Mouse (Mus musculus): ENCODE results near the gene Mars. TPM values are rescaled to one million over a fixed set of nuclear protein-coding genes. Genes with fewer than 3 reads are reported as not detected.

The Mars gene
- polyA plus RNA-seq, 1 experiment from 2014 or later: 128 TPM

GRCm38 (mm10) chr10:127300361-127300760 is 11.2 kb downstream of the Mars start:
- H3K9me3 ChIP-seq: no peaks in the 10 kb centered on the region
- H3K4me2 ChIP-seq: no peak overlapping the region
- no peak overlapping the region for H3K4me3 ChIP-seq
- WGBS: 92% methylated on average over 6 of the region's 6 CpGs
- no peak overlapping the region for H3K27ac ChIP-seq
- no peaks in the 10 kb centered on the region for H3K4me1 ChIP-seq
- H3K36me3 ChIP-seq: peaks cover 97% of the 10 kb centered on the region
- ATAC-seq (ENCODE audit: insufficient number of reproducible peaks, insufficient read depth, low FRiP score, low TSS enrichment, low read depth): no peak
- H3K9ac ChIP-seq: no peak overlapping the region
- no peaks in the 10 kb centered on the region for H3K27me3 ChIP-seq

GRCm38 (mm10) chr10:127297015-127297871 is 14.3 kb downstream of the Mars start:
- WGBS: 91% methylated on average over 16 of the region's 16 CpGs
- Histone ChIP-seq H3K4me2 (no peak overlapping the region), H3K36me3 (peaks cover 91% of the 10 kb centered on the region), H3K27ac (no peak overlapping the region), H3K9ac (0 out of 2 replicates have a peak overlapping the region, but pooled peaks have one; percentile 4), H3K9me3 (no peaks in the 10 kb centered on the region), H3K4me1 (peaks cover 14% of the 10 kb centered on the region), H3K27me3 (no peaks in the 10 kb centered on the region), H3K4me3 (no peak overlapping the region)
- no peak for ATAC-seq (ENCODE audit: insufficient number of reproducible peaks, insufficient read depth, low FRiP score, low TSS enrichment, low read depth)

DNA sequence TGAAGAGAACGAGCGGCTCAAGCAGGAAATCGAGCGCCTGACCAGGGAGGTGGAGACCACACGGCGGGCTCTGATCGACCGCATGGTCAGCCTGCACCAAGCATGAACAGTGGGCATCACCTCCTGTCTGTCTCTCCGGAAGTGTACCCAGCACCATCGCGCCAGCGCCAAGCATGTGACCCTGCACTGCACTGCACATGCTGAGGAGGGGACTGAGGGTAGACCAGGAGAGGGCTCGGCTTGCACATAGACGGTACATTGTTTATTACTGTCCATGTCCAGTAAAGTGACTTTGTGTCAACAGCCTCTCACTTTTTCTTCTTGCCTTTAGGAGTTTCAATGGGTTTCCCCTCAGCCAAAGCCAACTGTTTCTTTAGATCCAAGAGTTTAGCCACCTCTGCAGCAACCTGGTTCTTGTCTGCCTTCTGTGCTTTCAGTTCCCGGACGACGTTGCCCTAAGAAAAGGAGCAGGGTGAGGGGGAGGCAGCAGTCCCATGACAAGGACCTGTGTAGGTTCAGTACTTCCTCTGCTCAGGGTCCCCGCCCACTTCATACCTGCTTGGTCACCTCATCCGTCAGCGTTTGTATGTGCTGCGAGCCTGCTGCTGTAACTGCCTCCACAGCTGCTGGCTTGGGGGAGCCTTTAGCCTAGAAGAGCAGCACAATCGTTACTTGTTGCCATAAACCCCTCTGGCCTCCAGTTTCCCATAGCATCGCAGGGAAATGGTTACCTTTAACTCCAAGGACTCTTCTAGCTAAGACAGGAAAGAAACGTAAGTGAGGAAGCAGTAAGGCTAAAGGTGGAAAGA is 15.4 kb downstream of the Mars start:
- ATAC-seq (ENCODE audit: insufficient number of reproducible peaks, insufficient read depth, low FRiP score, low TSS enrichment, low read depth): no peak
- WGBS: 90% methylated on average over 24 of the region's 24 CpGs

DNA sequence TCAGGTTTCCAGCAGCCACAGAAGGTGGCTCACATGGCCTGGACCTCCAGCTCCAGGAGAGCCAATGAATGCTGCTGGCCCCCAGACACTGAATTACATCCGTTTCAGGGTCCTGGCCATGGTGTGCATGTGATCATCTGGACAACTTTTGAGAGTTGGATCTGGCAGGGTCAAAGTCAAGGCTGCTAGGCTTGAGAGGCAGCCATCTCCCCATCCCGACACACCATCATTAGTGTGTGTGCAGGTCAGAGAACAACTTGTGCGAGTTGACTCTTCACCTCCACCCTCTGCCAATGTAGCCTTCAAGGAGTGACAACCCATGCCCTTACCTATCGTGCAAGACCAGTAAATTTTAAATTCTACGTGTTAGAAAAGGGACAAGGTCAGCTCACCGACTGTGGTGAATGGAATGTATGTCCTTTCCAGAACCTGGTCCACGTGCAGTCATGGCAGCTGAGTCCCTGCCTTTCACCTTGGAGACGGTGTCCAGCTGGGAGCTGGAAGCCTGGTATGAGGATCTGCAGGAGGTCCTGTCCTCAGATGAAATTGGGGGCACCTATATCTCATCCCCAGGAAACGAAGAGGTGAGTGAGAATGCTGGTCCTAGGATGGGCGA is 16.6 kb downstream of the Mars start:
- H3K4me1 ChIP-seq: peaks cover 26% of the 10 kb centered on the region
- no peak for ATAC-seq (ENCODE audit: insufficient number of reproducible peaks, insufficient read depth, low FRiP score, low TSS enrichment, low read depth)
- no peak overlapping the region for H3K9ac ChIP-seq
- H3K4me3 ChIP-seq: no peak overlapping the region
- no peaks in the 10 kb centered on the region for H3K27me3 ChIP-seq
- H3K4me2 ChIP-seq: no peak overlapping the region
- H3K27ac ChIP-seq: no peak overlapping the region
- H3K36me3 ChIP-seq: peaks cover 70% of the 10 kb centered on the region
- WGBS: 91% methylated on average over 10 of the region's 10 CpGs
- H3K9me3 ChIP-seq: no peaks in the 10 kb centered on the region

More for the DNA sequence above, 15.4 kb downstream of the Mars start:
- Histone ChIP-seq H3K27ac (no peak overlapping the region), H3K36me3 (peaks cover 81% of the 10 kb centered on the region), H3K9me3 (no peaks in the 10 kb centered on the region), H3K4me1 (peaks cover 24% of the 10 kb centered on the region), H3K27me3 (no peaks in the 10 kb centered on the region), H3K4me3 (no peak overlapping the region), H3K9ac (no peak overlapping the region), H3K4me2 (no peak overlapping the region)

- H3K9ac ChIP-seq: no peak overlapping the region
- H3K27ac ChIP-seq: no peak overlapping the region
- peaks cover 34% of the 10 kb centered on the region for H3K4me1 ChIP-seq
- 84% methylated on average over 3 of the region's 3 CpGs for WGBS
- no peak for ATAC-seq (ENCODE audit: insufficient number of reproducible peaks, insufficient read depth, low FRiP score, low TSS enrichment, low read depth)
- peaks cover 56% of the 10 kb centered on the region for H3K36me3 ChIP-seq
- no peak overlapping the region for H3K4me2 ChIP-seq
- H3K9me3 ChIP-seq: no peaks in the 10 kb centered on the region
- H3K27me3 ChIP-seq: no peaks in the 10 kb centered on the region
- no peak overlapping the region for H3K4me3 ChIP-seq
These were observed 17.9 kb downstream of the Mars start for GRCm38 (mm10) chr10:127293590-127294113.

- Histone ChIP-seq H3K36me3 (peaks cover 52% of the 10 kb centered on the region), H3K9ac (no peak overlapping the region), H3K4me1 (peaks cover 35% of the 10 kb centered on the region), H3K9me3 (no peaks in the 10 kb centered on the region), H3K27me3 (no peaks in the 10 kb centered on the region), H3K4me2 (peak overlapping the region; percentile 89; the same call in 1 of the 2 replicates), H3K27ac (no peak overlapping the region), H3K4me3 (no peak overlapping the region)
- no peak for ATAC-seq (ENCODE audit: insufficient number of reproducible peaks, insufficient read depth, low FRiP score, low TSS enrichment, low read depth)
- 76% methylated on average over 6 of the region's 6 CpGs for WGBS
These were observed 18.5 kb downstream of the Mars start for GRCm38 (mm10) chr10:127292987-127293538.

GRCm38 (mm10) chr10:127291881-127292638 is 19.5 kb downstream of the Mars start:
- WGBS: 46% methylated on average over 5 of the region's 5 CpGs
- peaks cover 46% of the 10 kb centered on the region for H3K36me3 ChIP-seq
- H3K27me3 ChIP-seq: no peaks in the 10 kb centered on the region
- peak overlapping the region; percentile 97 for H3K27ac ChIP-seq
- peak overlapping the region; percentile 70 for H3K4me3 ChIP-seq
- peak overlapping the region; percentile 81 for H3K9ac ChIP-seq
- no peak for ATAC-seq (ENCODE audit: insufficient number of reproducible peaks, insufficient read depth, low FRiP score, low TSS enrichment, low read depth)
- peak overlapping the region; percentile 89 for H3K4me2 ChIP-seq
- no peaks in the 10 kb centered on the region for H3K9me3 ChIP-seq
- H3K4me1 ChIP-seq: peaks cover 45% of the 10 kb centered on the region

- 1% methylated on average over 19 of the region's 19 CpGs for WGBS
- peak overlapping the region; percentile 81 for H3K9ac ChIP-seq
These were observed 20.4 kb downstream of the Mars start for GRCm38 (mm10) chr10:127290930-127291880.

DNA sequence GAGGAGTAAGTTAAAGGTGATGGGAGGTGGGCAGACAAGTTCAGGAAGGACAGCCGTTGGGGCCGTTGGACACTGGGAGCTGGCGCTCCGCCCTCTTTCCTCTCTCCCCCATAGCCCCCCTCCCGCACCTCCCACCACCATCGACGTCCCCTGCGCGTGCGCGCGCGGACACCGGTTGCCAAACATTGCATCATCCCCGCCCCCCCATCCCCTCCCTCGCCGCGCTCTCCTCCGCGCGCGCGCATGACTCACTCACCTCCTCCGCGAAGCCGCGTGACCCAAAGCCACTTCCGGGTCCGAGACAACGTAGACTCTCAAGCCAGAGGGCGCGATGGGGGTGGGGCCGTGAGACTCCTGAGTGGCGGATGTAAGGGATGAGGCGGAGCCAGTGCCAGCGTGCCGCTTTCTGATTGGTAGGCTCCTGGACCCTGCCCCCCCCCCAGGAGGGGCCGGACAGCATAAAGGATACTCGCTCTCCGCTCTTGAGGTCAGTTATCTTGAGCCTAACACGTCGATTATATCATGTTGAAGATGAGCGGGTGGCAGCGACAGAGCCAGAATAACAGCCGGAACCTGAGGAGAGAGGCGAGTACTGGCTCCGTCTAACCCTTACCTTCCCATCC is 21.2 kb downstream of the Mars start:
- H3K4me1 ChIP-seq: peaks cover 61% of the 10 kb centered on the region
- H3K27me3 ChIP-seq: no peaks in the 10 kb centered on the region
- H3K4me2 ChIP-seq: peak overlapping the region; percentile 89
- peak overlapping the region; percentile 97 for H3K27ac ChIP-seq
- peak overlapping the region; percentile 84 for H3K9ac ChIP-seq
- peak; percentile 86 for ATAC-seq (ENCODE audit: insufficient number of reproducible peaks, insufficient read depth, low FRiP score, low TSS enrichment, low read depth)
- H3K36me3 ChIP-seq: peaks cover 46% of the 10 kb centered on the region
- under 1% methylated on average over 46 of the region's 47 CpGs for WGBS
- H3K9me3 ChIP-seq: no peaks in the 10 kb centered on the region
- H3K4me3 ChIP-seq: peak overlapping the region; percentile 70

More at GRCm38 (mm10) chr10:127290930-127291880, 20.4 kb downstream of the Mars start:
- Histone ChIP-seq H3K4me2 (peak overlapping the region; percentile 89), H3K27me3 (no peaks in the 10 kb centered on the region), H3K4me1 (peaks cover 53% of the 10 kb centered on the region), H3K36me3 (peaks cover 46% of the 10 kb centered on the region), H3K9me3 (no peaks in the 10 kb centered on the region), H3K4me3 (peak overlapping the region; percentile 70), H3K27ac (peak overlapping the region; percentile 97)
- ATAC-seq (ENCODE audit: insufficient number of reproducible peaks, insufficient read depth, low FRiP score, low TSS enrichment, low read depth): peak; percentile 48
